Comparison of ENCODE assay signal across 23 mouse cellular contexts in the genomic region with DNA sequence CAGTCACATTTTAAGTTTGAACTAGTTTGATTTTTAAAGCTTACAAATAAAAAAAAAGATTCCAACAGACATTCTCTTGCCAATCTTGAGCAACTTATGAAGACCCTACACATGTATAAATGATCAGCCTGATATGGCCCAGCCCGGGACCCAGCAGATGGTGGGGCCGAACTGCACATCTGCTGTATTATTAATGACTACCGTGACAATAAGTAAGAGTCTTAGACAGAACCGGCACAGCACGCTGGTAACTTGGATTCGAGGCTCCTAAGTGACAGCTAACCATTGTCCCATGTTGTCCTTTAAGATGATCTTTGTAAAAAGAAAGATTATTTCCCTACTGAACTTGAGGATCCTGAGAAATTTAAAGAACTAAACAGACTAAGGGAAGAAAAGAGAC. TPM values are rescaled to one million over a fixed set of nuclear protein-coding genes. Genes with fewer than 3 reads are reported as not detected.
A peak's percentile ranks its signal among the peaks of the same experiment; 100 is the strongest.
DNase-seq lines count a peak whose midpoint lies in the region; ATAC-seq lines count a peak whose summit lies in the region.
"Had no signal": no experiment of that assay in that cellular context is flagged by ENCODE, and none has a peak within 500 bp of the region (broad histone marks: within the 10 kb centered on the region; RNA-seq: fewer than 3 reads in every experiment).

No protein-coding gene starts in this region.

- ATAC-seq in heart, embryonic 12.5 days (ENCODE audit: insufficient number of reproducible peaks, low FRiP score): no peak
- no peak for ATAC-seq in midbrain, embryonic 12.5 days (ENCODE audit: low FRiP score, low read depth)
- ATAC-seq in midbrain, embryonic 14.5 days (ENCODE audit: low FRiP score, low TSS enrichment): no peak
- ATAC-seq in liver, embryonic 11.5 days (replicated peaks; ENCODE audit: low FRiP score): no peak
- ATAC-seq: forebrain, embryonic 13.5 days; intestine, embryonic 15.5 days had no signal

- peaks cover 3% of the 10 kb centered on the region; the same call in 1 of the 2 replicates for H3K4me1 ChIP-seq in heart, embryonic 12.5 days (replicated peaks)
- H3K4me1 ChIP-seq in midbrain, embryonic 12.5 days: no peaks in the 10 kb centered on the region; the same call in 1 of the 2 replicates
- no peaks in the 10 kb centered on the region for H3K4me1 ChIP-seq in midbrain, embryonic 14.5 days (ENCODE audit: control insufficient read depth, insufficient read depth, low read length)
- H3K4me1 ChIP-seq in liver, embryonic 11.5 days (replicated peaks; ENCODE audit: control insufficient read depth, insufficient read depth, low read length): peaks cover 18% of the 10 kb centered on the region
- H3K4me1 ChIP-seq: forebrain, embryonic 13.5 days; intestine, embryonic 15.5 days; limb, embryonic 15.5 days had no signal

- DNase-seq in heart, adult 9 months (ENCODE audit: low spot score in 2 of 2): no peak
- no peak for DNase-seq in midbrain, embryonic 14.5 days
- DNase-seq in liver, embryonic 11.5 days (ENCODE audit: low spot score): no peak
- no peak for DNase-seq in gastrocnemius, postnatal 36 days
- DNase-seq in frontal cortex, postnatal 14 days (ENCODE audit: low spot score in 2 of 2): no peak
- DNase-seq: B cell, adult 2 months; cerebellum, adult 2 months; kidney, adult 9 months; kidney, postnatal 25 days; lung, postnatal 14 days; thymus, adult 2 months had no signal

- no peak overlapping the region for H3K27ac ChIP-seq in heart, embryonic 12.5 days (ENCODE audit: poor library complexity, severe bottlenecking)
- 0 out of 2 replicates have a peak overlapping the region, but pooled peaks have one; percentile 25 for H3K27ac ChIP-seq in midbrain, embryonic 12.5 days (replicated peaks)
- no peak overlapping the region for H3K27ac ChIP-seq in midbrain, embryonic 14.5 days (replicated peaks; ENCODE audit: low read depth, low read length)
- peak overlapping the region; percentile 96 for H3K27ac ChIP-seq in liver, embryonic 11.5 days (ENCODE audit: low read depth, low read length)
- H3K27ac ChIP-seq: forebrain, embryonic 13.5 days; hindbrain, embryonic 14.5 days; intestine, embryonic 15.5 days; limb, embryonic 15.5 days had no signal

- no peaks in the 10 kb centered on the region for H3K36me3 ChIP-seq in heart, embryonic 12.5 days
- no peaks in the 10 kb centered on the region for H3K36me3 ChIP-seq in midbrain, embryonic 12.5 days
- H3K36me3 ChIP-seq in midbrain, embryonic 14.5 days (ENCODE audit: control insufficient read depth, insufficient read depth, low read length): no peaks in the 10 kb centered on the region
- peaks cover 15% of the 10 kb centered on the region for H3K36me3 ChIP-seq in liver, embryonic 11.5 days (ENCODE audit: control insufficient read depth, insufficient read depth, low read length)
- H3K36me3 ChIP-seq: intestine, embryonic 15.5 days; limb, embryonic 15.5 days had no signal

- H3K9ac ChIP-seq in heart, embryonic 12.5 days: no peak overlapping the region
- no peak overlapping the region for H3K9ac ChIP-seq in midbrain, embryonic 12.5 days (replicated peaks)
- H3K9ac ChIP-seq in midbrain, embryonic 14.5 days (replicated peaks; ENCODE audit: low read length): no peak overlapping the region
- H3K9ac ChIP-seq in liver, embryonic 11.5 days (ENCODE audit: low read depth, low read length): peak overlapping the region; percentile 81
- H3K9ac ChIP-seq: forebrain, embryonic 13.5 days; hindbrain, embryonic 14.5 days; intestine, embryonic 15.5 days; limb, embryonic 15.5 days had no signal

- 78% methylated on average over 6 of the region's 6 CpGs for WGBS in heart, embryonic 12.5 days
- WGBS in midbrain, embryonic 12.5 days: 44% methylated on average over 6 of the region's 6 CpGs
- whole genome bisulfite sequencing in midbrain, embryonic 14.5 days: 25% methylated on average over 6 of the region's 6 CpGs
- 55% methylated on average over 6 of the region's 6 CpGs for WGBS in liver, embryonic 11.5 days

- no peak overlapping the region for H3K4me2 ChIP-seq in heart, embryonic 12.5 days
- H3K4me2 ChIP-seq in midbrain, embryonic 12.5 days (replicated peaks): no peak overlapping the region
- H3K4me2 ChIP-seq in midbrain, embryonic 14.5 days (ENCODE audit: low read length): no peak overlapping the region
- H3K4me2 ChIP-seq in liver, embryonic 11.5 days: no peak overlapping the region; the same call in 1 of the 2 replicates
- H3K4me2 ChIP-seq: forebrain, embryonic 13.5 days; hindbrain, embryonic 14.5 days; intestine, embryonic 15.5 days; limb, embryonic 15.5 days had no signal

- peak overlapping the region; percentile 27; the same call in 1 of the 2 replicates for H3K4me3 ChIP-seq in heart, embryonic 12.5 days
- no peak overlapping the region for H3K4me3 ChIP-seq in midbrain, embryonic 12.5 days
- no peak overlapping the region for H3K4me3 ChIP-seq in midbrain, embryonic 14.5 days (replicated peaks; ENCODE audit: low read depth, low read length)
- H3K4me3 ChIP-seq in liver, embryonic 11.5 days (ENCODE audit: low read depth, low read length): peak overlapping the region; percentile 56
- H3K4me3 ChIP-seq: forebrain, embryonic 13.5 days; intestine, embryonic 15.5 days; limb, embryonic 15.5 days had no signal

- no peaks in the 10 kb centered on the region for H3K27me3 ChIP-seq in heart, embryonic 12.5 days (replicated peaks)
- H3K27me3 ChIP-seq in midbrain, embryonic 12.5 days: no peaks in the 10 kb centered on the region; the same call in 1 of the 2 replicates
- H3K27me3 ChIP-seq in midbrain, embryonic 14.5 days (ENCODE audit: control insufficient read depth, insufficient read depth, low read length): no peaks in the 10 kb centered on the region
- no peaks in the 10 kb centered on the region for H3K27me3 ChIP-seq in liver, embryonic 11.5 days (replicated peaks; ENCODE audit: control insufficient read depth, insufficient read depth, low read length)
- H3K27me3 ChIP-seq: intestine, embryonic 15.5 days; limb, embryonic 15.5 days had no signal

- H3K9me3 ChIP-seq in heart, embryonic 12.5 days (replicated peaks): no peaks in the 10 kb centered on the region
- no peaks in the 10 kb centered on the region for H3K9me3 ChIP-seq in midbrain, embryonic 12.5 days
- no peaks in the 10 kb centered on the region for H3K9me3 ChIP-seq in midbrain, embryonic 14.5 days (ENCODE audit: control insufficient read depth, low read length)
- no peaks in the 10 kb centered on the region for H3K9me3 ChIP-seq in liver, embryonic 11.5 days (ENCODE audit: control insufficient read depth, low read length)
- H3K9me3 ChIP-seq: forebrain, embryonic 13.5 days; intestine, embryonic 15.5 days; limb, embryonic 15.5 days had no signal

- intact Hi-C loops in gastrocnemius, postnatal 36 days (cut with DNase I): loop anchor here (10.0 kb wide), 1 partner anchor 1155 kb away; no protein-coding TSS in a partner anchor

RNA-seq across cellular contexts. Expression of a gene that starts 0.4 kb away (rescaled TPM):
- polyA plus RNA-seq in heart, embryonic 12.5 days (2016; fragmentation: Nextera tagmentation; extraction: Ambion mirVana): 22.9 and 26.7 TPM in 2 replicates
- 5.7 and 6.4 TPM in 2 replicates for polyA plus RNA-seq in midbrain, embryonic 12.5 days (2016; fragmentation: Nextera tagmentation; extraction: Ambion mirVana)
- 0.24 and 0.63 TPM in 2 replicates for polyA plus RNA-seq in midbrain, embryonic 14.5 days (2014; fragmentation: Nextera tagmentation; extraction: Ambion mirVana)
- 263 and 274 TPM in 2 replicates for polyA plus RNA-seq in liver, embryonic 11.5 days (2014; fragmentation: Nextera tagmentation; extraction: Ambion mirVana)
- not detected for total RNA-seq in gastrocnemius, postnatal 36 days (2021)

RNA-seq across cellular contexts. Expression of a gene that starts 5.7 kb away (rescaled TPM):
- polyA plus RNA-seq in heart, embryonic 12.5 days (2016; fragmentation: Nextera tagmentation; extraction: Ambion mirVana): 127 TPM in 2 replicates
- 168 and 190 TPM in 2 replicates for polyA plus RNA-seq in midbrain, embryonic 12.5 days (2016; fragmentation: Nextera tagmentation; extraction: Ambion mirVana)
- polyA plus RNA-seq in midbrain, embryonic 14.5 days (2014; fragmentation: Nextera tagmentation; extraction: Ambion mirVana): 253 and 300 TPM in 2 replicates
- polyA plus RNA-seq in liver, embryonic 11.5 days (2014; fragmentation: Nextera tagmentation; extraction: Ambion mirVana): 169 and 174 TPM in 2 replicates
- total RNA-seq in gastrocnemius, postnatal 36 days (2021): 10 to 100 TPM; 10.7 to 15.2 TPM

RNA-seq across cellular contexts. Expression of a gene that starts 15.4 kb away (rescaled TPM):
- 8.3 and 11.5 TPM in 2 replicates for polyA plus RNA-seq in heart, embryonic 12.5 days (2016; fragmentation: Nextera tagmentation; extraction: Ambion mirVana)
- 7.7 and 12.0 TPM in 2 replicates for polyA plus RNA-seq in midbrain, embryonic 12.5 days (2016; fragmentation: Nextera tagmentation; extraction: Ambion mirVana)
- polyA plus RNA-seq in midbrain, embryonic 14.5 days (2014; fragmentation: Nextera tagmentation; extraction: Ambion mirVana): 4.8 and 7.1 TPM in 2 replicates
- polyA plus RNA-seq in liver, embryonic 11.5 days (2014; fragmentation: Nextera tagmentation; extraction: Ambion mirVana): 5.4 and 8.1 TPM in 2 replicates
- total RNA-seq in gastrocnemius, postnatal 36 days (2021): 10 to 100 TPM; 15.5 to 16.9 TPM

RNA-seq across cellular contexts. Expression of a gene that starts 28.6 kb away (rescaled TPM):
- 0.19 TPM in 1 of 2 replicates, not detected in the other for polyA plus RNA-seq in heart, embryonic 12.5 days (2016; fragmentation: Nextera tagmentation; extraction: Ambion mirVana)
- polyA plus RNA-seq in midbrain, embryonic 12.5 days (2016; fragmentation: Nextera tagmentation; extraction: Ambion mirVana): 0.20 TPM in 1 of 2 replicates, not detected in the other
- 0.29 and 0.54 TPM in 2 replicates for polyA plus RNA-seq in midbrain, embryonic 14.5 days (2014; fragmentation: Nextera tagmentation; extraction: Ambion mirVana)
- polyA plus RNA-seq in liver, embryonic 11.5 days (2014; fragmentation: Nextera tagmentation; extraction: Ambion mirVana): not detected in 2 replicates
- not detected for total RNA-seq in gastrocnemius, postnatal 36 days (2021)
- total RNA-seq: adrenal gland, adult 18-20 months; adrenal gland, postnatal 4 days; megakaryocyte, adult 5-6 weeks; monocyte, adult 5-6 weeks had no signal
- polyA plus RNA-seq: forebrain, embryonic 13.5 days; heart, postnatal 0 days; hindbrain, embryonic 14.5 days; intestine, embryonic 15.5 days; limb, embryonic 15.5 days; neural tube, embryonic 11.5 days; thymus, adult 2 months had no signal

RNA-seq across cellular contexts. Expression of a gene that starts 43.1 kb away (rescaled TPM):
- 27.8 and 28.9 TPM in 2 replicates for polyA plus RNA-seq in heart, embryonic 12.5 days (2016; fragmentation: Nextera tagmentation; extraction: Ambion mirVana)
- polyA plus RNA-seq in midbrain, embryonic 12.5 days (2016; fragmentation: Nextera tagmentation; extraction: Ambion mirVana): 34.4 and 39.5 TPM in 2 replicates
- 21.1 and 26.0 TPM in 2 replicates for polyA plus RNA-seq in midbrain, embryonic 14.5 days (2014; fragmentation: Nextera tagmentation; extraction: Ambion mirVana)
- 30.7 and 33.3 TPM in 2 replicates for polyA plus RNA-seq in liver, embryonic 11.5 days (2014; fragmentation: Nextera tagmentation; extraction: Ambion mirVana)
- total RNA-seq in gastrocnemius, postnatal 36 days (2021): 10 to 100 TPM; 24.2 to 24.7 TPM

Comparison
In these comparisons a context has a peak if more than half of its experiments do, and no peak if none do; other contexts are left out.
1. H3K27ac ChIP-seq: peak in midbrain, embryonic 12.5 days (single experiment) and liver, embryonic 11.5 days (single experiment); none in heart, embryonic 12.5 days (single experiment) and midbrain, embryonic 14.5 days (single experiment).
2. H3K4me3 ChIP-seq: peak in heart, embryonic 12.5 days (single experiment) and liver, embryonic 11.5 days (single experiment); none in midbrain, embryonic 12.5 days (single experiment) and midbrain, embryonic 14.5 days (single experiment).